Mouse (Mus musculus): ENCODE results near the gene Golga1. TPM values are rescaled to one million over a fixed set of nuclear protein-coding genes. Genes with fewer than 3 reads are reported as not detected.
"Not testable (repeated sequence)": the region's sequence is repeated elsewhere in the genome, so short reads cannot be mapped to it uniquely, and the experiment has no call there.

Gene Golga1
- polyA plus RNA-seq, 1 experiment: 0.32 TPM

- H3K4me3 ChIP-seq (replicated peaks): peak overlapping the region; percentile 99
- no peaks in the 10 kb centered on the region for H3K9me3 ChIP-seq
- H3K4me1 ChIP-seq: peaks cover 26% of the 10 kb centered on the region
- H3K36me3 ChIP-seq (replicated peaks; ENCODE audit: low read length): peaks cover 32% of the 10 kb centered on the region
- TF ChIP-seq FLI1 (IDR thresholded peaks at IDR 0.05; ENCODE audit: low read length) (no peak), GATA1 (IDR thresholded peaks at IDR 0.05; ENCODE audit: borderline replicate concordance, low read length) (no peak)
- no peaks in the 10 kb centered on the region for H3K27me3 ChIP-seq (replicated peaks)
Measured at GRCm38 (mm10) chr2:39064687-39065399, 498 bp downstream of the Golga1 start.

GRCm38 (mm10) chr2:39048515-39048914 lies 16.8 kb downstream of the Golga1 start:
- Histone ChIP-seq H3K9me3 (no peaks in the 10 kb centered on the region), H3K36me3 (replicated peaks; ENCODE audit: low read length) (peaks cover 92% of the 10 kb centered on the region), H3K27me3 (replicated peaks) (no peaks in the 10 kb centered on the region), H3K4me3 (replicated peaks) (no peak overlapping the region), H3K4me1 (no peaks in the 10 kb centered on the region)
- TF ChIP-seq FLI1 (IDR thresholded peaks at IDR 0.05; ENCODE audit: low read length): no peak
- no peak for TF ChIP-seq GATA1 (IDR thresholded peaks at IDR 0.05; ENCODE audit: borderline replicate concordance, low read length)

GRCm38 (mm10) chr2:39040215-39040614 lies 25.1 kb downstream of the Golga1 start:
- Histone ChIP-seq H3K4me3 (replicated peaks) (no peak overlapping the region), H3K4me1 (no peaks in the 10 kb centered on the region), H3K9me3 (no peaks in the 10 kb centered on the region), H3K27me3 (replicated peaks) (no peaks in the 10 kb centered on the region), H3K36me3 (replicated peaks; ENCODE audit: low read length) (peaks cover 85% of the 10 kb centered on the region)
- TF ChIP-seq GATA1 (IDR thresholded peaks at IDR 0.05; ENCODE audit: borderline replicate concordance, low read length): no peak
- TF ChIP-seq FLI1 (IDR thresholded peaks at IDR 0.05; ENCODE audit: low read length): no peak

GRCm38 (mm10) chr2:39031611-39032010 lies 33.7 kb downstream of the Golga1 start:
- no peak for TF ChIP-seq GATA1 (IDR thresholded peaks at IDR 0.05; ENCODE audit: borderline replicate concordance, low read length)
- TF ChIP-seq FLI1 (IDR thresholded peaks at IDR 0.05; ENCODE audit: low read length): no peak
- Histone ChIP-seq H3K4me1 (peaks cover 38% of the 10 kb centered on the region), H3K27me3 (replicated peaks) (no peaks in the 10 kb centered on the region), H3K9me3 (no peaks in the 10 kb centered on the region), H3K4me3 (replicated peaks) (no peak overlapping the region), H3K36me3 (replicated peaks; ENCODE audit: low read length) (peaks cover 82% of the 10 kb centered on the region)

GRCm38 (mm10) chr2:39020004-39020403 lies 45.3 kb downstream of the Golga1 start:
- Histone ChIP-seq H3K4me1 (no peaks in the 10 kb centered on the region), H3K36me3 (replicated peaks; ENCODE audit: low read length) (peaks cover 93% of the 10 kb centered on the region), H3K9me3 (no peaks in the 10 kb centered on the region), H3K4me3 (replicated peaks) (no peak overlapping the region), H3K27me3 (replicated peaks) (no peaks in the 10 kb centered on the region)
- TF ChIP-seq GATA1 (IDR thresholded peaks at IDR 0.05; ENCODE audit: borderline replicate concordance, low read length) (no peak), FLI1 (IDR thresholded peaks at IDR 0.05; ENCODE audit: low read length) (no peak)

- Histone ChIP-seq H3K36me3 (replicated peaks; ENCODE audit: low read length) (peaks cover 96% of the 10 kb centered on the region), H3K4me1 (peaks cover 16% of the 10 kb centered on the region), H3K27me3 (replicated peaks) (no peaks in the 10 kb centered on the region), H3K4me3 (replicated peaks) (no peak overlapping the region), H3K9me3 (no peaks in the 10 kb centered on the region)
- TF ChIP-seq GATA1 (IDR thresholded peaks at IDR 0.05; ENCODE audit: borderline replicate concordance, low read length) (no peak), FLI1 (IDR thresholded peaks at IDR 0.05; ENCODE audit: low read length) (no peak)
Measured at GRCm38 (mm10) chr2:39016581-39016980, 48.8 kb downstream of the Golga1 start.

- peaks cover 77% of the 10 kb centered on the region for H3K36me3 ChIP-seq (replicated peaks; ENCODE audit: low read length)
- H3K4me3 ChIP-seq (replicated peaks): peak overlapping the region; percentile 9
- no peaks in the 10 kb centered on the region for H3K27me3 ChIP-seq (replicated peaks)
- TF ChIP-seq FLI1 (IDR thresholded peaks at IDR 0.05; ENCODE audit: low read length) (no peak), GATA1 (IDR thresholded peaks at IDR 0.05; ENCODE audit: borderline replicate concordance, low read length) (no peak)
- peaks cover 48% of the 10 kb centered on the region for H3K4me1 ChIP-seq
- no peaks in the 10 kb centered on the region for H3K9me3 ChIP-seq
Measured at GRCm38 (mm10) chr2:39012768-39013279, 52.5 kb downstream of the Golga1 start.

- peaks cover 68% of the 10 kb centered on the region for H3K36me3 ChIP-seq (replicated peaks; ENCODE audit: low read length)
- H3K27me3 ChIP-seq (replicated peaks): no peaks in the 10 kb centered on the region
- TF ChIP-seq FLI1 (IDR thresholded peaks at IDR 0.05; ENCODE audit: low read length) (no peak), GATA1 (IDR thresholded peaks at IDR 0.05; ENCODE audit: borderline replicate concordance, low read length) (no peak)
- H3K4me3 ChIP-seq (replicated peaks): no peak overlapping the region
- no peaks in the 10 kb centered on the region for H3K9me3 ChIP-seq
- peaks cover 51% of the 10 kb centered on the region for H3K4me1 ChIP-seq
Measured at GRCm38 (mm10) chr2:39011971-39012370, 53.4 kb downstream of the Golga1 start.

GRCm38 (mm10) chr2:39011264-39011663 lies 54.1 kb downstream of the Golga1 start:
- TF ChIP-seq GATA1 (IDR thresholded peaks at IDR 0.05; ENCODE audit: borderline replicate concordance, low read length): no peak
- no peak for TF ChIP-seq FLI1 (IDR thresholded peaks at IDR 0.05; ENCODE audit: low read length)
- Histone ChIP-seq H3K4me3 (replicated peaks) (no peak overlapping the region), H3K4me1 (peaks cover 58% of the 10 kb centered on the region), H3K27me3 (replicated peaks) (no peaks in the 10 kb centered on the region), H3K9me3 (no peaks in the 10 kb centered on the region), H3K36me3 (replicated peaks; ENCODE audit: low read length) (peaks cover 61% of the 10 kb centered on the region)

GRCm38 (mm10) chr2:39010144-39010543 lies 55.2 kb downstream of the Golga1 start:
- H3K9me3 ChIP-seq; H3K27me3 ChIP-seq (replicated peaks); H3K4me3 ChIP-seq (replicated peaks): not testable (repeated sequence)
- peaks cover 65% of the 10 kb centered on the region for H3K4me1 ChIP-seq
- H3K36me3 ChIP-seq (replicated peaks; ENCODE audit: low read length): peaks cover 50% of the 10 kb centered on the region

Measured in megakaryocyte, embryonic 14.5 days (primary cell).